Mouse (Mus musculus): ENCODE data around the gene Mvb12a.
"Not testable (repeated sequence)": the region's sequence is repeated elsewhere in the genome, so short reads cannot be mapped to it uniquely, and the experiment has no call there.

Mvb12a gene

GRCm38 (mm10) chr8:71526272-71526671 lies 16.4 kb upstream of the Mvb12a start:
- no peak for DNase-seq (ENCODE audit: low read depth in 2 of 2, low spot score in 2 of 2)

GRCm38 (mm10) chr8:71527162-71527870 lies 15.4 kb upstream of the Mvb12a start:
- DNase-seq (ENCODE audit: low read depth in 2 of 2, low spot score in 2 of 2) = no peak

GRCm38 (mm10) chr8:71528362-71529073 lies 14.2 kb upstream of the Mvb12a start:
- peak in 1 of 2 experiments; percentile 28 for DNase-seq (ENCODE audit: low read depth in 2 of 2, low spot score in 2 of 2)

GRCm38 (mm10) chr8:71530735-71531467 lies 11.8 kb upstream of the Mvb12a start:
- not testable (repeated sequence) for DNase-seq (ENCODE audit: low read depth in 2 of 2, low spot score in 2 of 2)

- no peak for DNase-seq (ENCODE audit: low read depth in 2 of 2, low spot score in 2 of 2)
Measured at GRCm38 (mm10) chr8:71534263-71534810, 8.4 kb upstream of the Mvb12a start.

GRCm38 (mm10) chr8:71535663-71536062 lies 7.1 kb upstream of the Mvb12a start:
- DNase-seq (ENCODE audit: low read depth in 2 of 2, low spot score in 2 of 2) = no peak

GRCm38 (mm10) chr8:71537028-71537867 lies 5.5 kb upstream of the Mvb12a start, which contains the start of gene Bst2:
Gene Bst2 (minus strand): TSS chr8:71537456.
- peak; percentile 65 to 76 for DNase-seq (ENCODE audit: low read depth in 2 of 2, low spot score in 2 of 2)

- DNase-seq (ENCODE audit: low read depth in 2 of 2, low spot score in 2 of 2) = no peak
Measured at GRCm38 (mm10) chr8:71543755-71544154, 1.0 kb downstream of the Mvb12a start.

- DNase-seq (ENCODE audit: low read depth in 2 of 2, low spot score in 2 of 2) = no peak
Measured at GRCm38 (mm10) chr8:71545053-71545452, 2.3 kb downstream of the Mvb12a start.

- DNase-seq (ENCODE audit: low read depth in 2 of 2, low spot score in 2 of 2) = no peak
Measured at GRCm38 (mm10) chr8:71547590-71547989, 4.9 kb downstream of the Mvb12a start.

- DNase-seq (ENCODE audit: low read depth in 2 of 2, low spot score in 2 of 2) = no peak
Measured at GRCm38 (mm10) chr8:71550754-71551153, 8.0 kb downstream of the Mvb12a start.

GRCm38 (mm10) chr8:71552770-71553169 lies 10.0 kb downstream of the Mvb12a start:
- DNase-seq (ENCODE audit: low read depth in 2 of 2, low spot score in 2 of 2) = no peak

GRCm38 (mm10) chr8:71554001-71554400 lies 11.3 kb downstream of the Mvb12a start:
- DNase-seq (ENCODE audit: low read depth in 2 of 2, low spot score in 2 of 2) = no peak

GRCm38 (mm10) chr8:71554644-71555043 lies 11.9 kb downstream of the Mvb12a start:
- DNase-seq (ENCODE audit: low read depth in 2 of 2, low spot score in 2 of 2) = no peak

GRCm38 (mm10) chr8:71558071-71558957 lies 15.6 kb downstream of the Mvb12a start, which contains the start of gene Tmem221:
Gene Tmem221 (minus strand): TSS chr8:71558871.
- peak in 1 of 2 experiments; percentile 23 for DNase-seq (ENCODE audit: low read depth in 2 of 2, low spot score in 2 of 2)

GRCm38 (mm10) chr8:71558958-71559690 lies 16.4 kb downstream of the Mvb12a start:
- DNase-seq (ENCODE audit: low read depth in 2 of 2, low spot score in 2 of 2) = peak; percentile 29 to 53

GRCm38 (mm10) chr8:71560071-71560470 lies 17.3 kb downstream of the Mvb12a start:
- no peak for DNase-seq (ENCODE audit: low read depth in 2 of 2, low spot score in 2 of 2)

GRCm38 (mm10) chr8:71560765-71561164 lies 18.0 kb downstream of the Mvb12a start:
- DNase-seq (ENCODE audit: low read depth in 2 of 2, low spot score in 2 of 2) = no peak

GRCm38 (mm10) chr8:71561401-71561800 lies 18.7 kb downstream of the Mvb12a start:
- DNase-seq (ENCODE audit: low read depth in 2 of 2, low spot score in 2 of 2) = peak; percentile 55 to 69
